Mouse (Mus musculus) fat pad, adult 2 months (tissue): ENCODE measurements around the gene Gm10639.
A peak's percentile ranks its signal among the peaks of the same experiment; 100 is the strongest.
"Not testable (repeated sequence)": the region's sequence is repeated elsewhere in the genome, so short reads cannot be mapped to it uniquely, and the experiment has no call there.

ENCODE experiments used
- DNase-seq: peaks from one replicate; pipeline ENCODE4 v3.0.0-alpha.2; 2011; ENCODE audit warnings: low read depth, low spot score; ENCODE audit errors: extremely low read depth

The Gm10639 gene

DNA sequence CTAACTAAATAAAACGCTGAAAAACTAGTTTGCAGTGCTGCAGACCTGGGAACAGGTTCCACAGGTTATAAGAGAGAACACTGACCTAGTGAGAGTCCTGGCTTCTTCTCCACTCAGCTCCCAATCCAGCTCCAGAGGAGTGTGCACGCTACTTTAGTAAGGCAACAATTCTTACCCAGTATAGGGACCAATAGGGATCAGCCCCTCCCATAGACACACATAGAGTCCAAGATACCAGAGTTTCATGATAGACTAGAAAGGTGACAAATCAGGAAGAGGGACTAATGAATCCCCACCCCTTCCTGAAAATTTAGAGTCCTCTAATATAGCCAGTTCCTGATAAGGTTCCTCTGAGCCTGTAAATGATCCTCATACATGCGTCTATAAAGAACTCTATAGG is 57.3 kb downstream of the Gm10639 start:
- peak; percentile 10 for DNase-seq

DNA sequence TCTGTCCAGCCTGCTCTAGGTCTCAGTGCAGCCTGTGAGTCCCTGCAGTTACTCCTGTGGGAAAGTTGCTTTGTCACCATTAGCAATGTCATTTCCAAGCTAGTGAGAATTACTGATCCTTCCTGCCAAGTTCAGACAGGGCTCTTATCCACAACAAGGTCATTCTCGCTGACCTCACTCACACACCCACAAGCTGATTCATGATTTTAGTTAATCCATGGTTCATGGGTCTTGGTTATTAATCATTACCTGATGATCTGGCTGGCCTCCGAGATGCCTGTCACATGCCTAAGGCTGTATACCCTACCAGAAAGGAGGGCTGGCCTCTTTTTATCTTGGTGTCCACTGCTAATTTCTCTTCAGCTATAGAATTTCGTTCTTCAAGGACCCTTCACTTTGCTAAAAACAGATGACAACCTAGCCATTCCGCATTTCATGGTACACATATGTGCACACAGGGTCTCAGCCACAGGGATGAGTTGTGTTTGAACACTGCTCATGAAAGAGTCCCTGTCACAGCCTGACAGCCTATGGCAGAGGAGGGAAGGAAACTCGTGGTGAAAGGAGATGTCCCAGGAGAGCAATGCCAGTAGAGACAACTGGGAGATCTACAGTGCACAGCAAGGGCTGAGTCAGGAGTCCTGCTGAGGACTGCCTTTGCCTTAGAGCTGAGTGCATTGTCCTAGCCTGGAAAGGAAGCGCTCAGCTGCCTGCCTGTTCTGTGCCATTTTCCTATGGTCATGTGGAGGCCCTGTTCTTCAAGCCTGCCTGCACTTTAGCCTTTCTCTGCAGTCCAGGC is 58.7 kb downstream of the Gm10639 start:
- DNase-seq = not testable (repeated sequence)

DNA sequence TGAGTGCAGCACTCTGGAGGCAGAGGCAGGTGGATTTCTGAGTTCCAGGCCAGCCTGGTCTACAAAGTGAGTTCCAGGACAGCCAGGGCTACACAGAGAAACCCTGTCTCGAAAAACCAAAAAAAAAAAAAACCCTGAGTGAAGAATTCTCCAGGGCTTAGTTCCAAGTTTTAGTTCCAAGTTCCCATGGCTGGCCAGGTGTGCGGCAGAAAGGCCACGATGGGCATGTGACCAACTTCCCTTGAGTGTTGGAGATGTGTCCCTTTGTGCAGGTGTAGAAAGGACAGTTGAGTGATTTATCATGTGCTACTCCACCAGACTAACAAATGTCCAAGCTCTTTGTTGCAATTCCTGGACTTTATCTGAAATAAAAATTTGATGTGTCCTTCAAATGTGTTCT is 59.4 kb downstream of the Gm10639 start:
- DNase-seq = not testable (repeated sequence)

DNA sequence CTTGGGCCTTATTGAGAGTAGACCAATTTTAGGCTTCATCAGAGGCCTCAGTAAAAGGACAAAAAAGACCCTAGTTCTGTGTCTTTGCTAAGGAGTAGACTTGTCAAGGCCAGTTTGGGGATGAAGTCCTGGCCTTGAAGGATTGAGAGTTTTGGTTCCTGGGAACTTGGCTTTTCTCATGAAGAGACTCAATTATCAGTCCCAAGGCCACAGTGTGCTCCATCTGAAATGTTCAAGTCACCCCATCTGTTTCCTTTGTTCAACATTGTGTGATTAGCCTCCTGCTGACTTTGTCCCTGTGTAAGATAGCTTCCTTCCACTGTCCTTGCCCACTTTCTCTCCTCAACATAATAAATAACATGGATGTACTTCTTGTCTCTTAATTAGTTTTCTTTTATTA is 60.3 kb downstream of the Gm10639 start:
- not testable (repeated sequence) for DNase-seq

DNA sequence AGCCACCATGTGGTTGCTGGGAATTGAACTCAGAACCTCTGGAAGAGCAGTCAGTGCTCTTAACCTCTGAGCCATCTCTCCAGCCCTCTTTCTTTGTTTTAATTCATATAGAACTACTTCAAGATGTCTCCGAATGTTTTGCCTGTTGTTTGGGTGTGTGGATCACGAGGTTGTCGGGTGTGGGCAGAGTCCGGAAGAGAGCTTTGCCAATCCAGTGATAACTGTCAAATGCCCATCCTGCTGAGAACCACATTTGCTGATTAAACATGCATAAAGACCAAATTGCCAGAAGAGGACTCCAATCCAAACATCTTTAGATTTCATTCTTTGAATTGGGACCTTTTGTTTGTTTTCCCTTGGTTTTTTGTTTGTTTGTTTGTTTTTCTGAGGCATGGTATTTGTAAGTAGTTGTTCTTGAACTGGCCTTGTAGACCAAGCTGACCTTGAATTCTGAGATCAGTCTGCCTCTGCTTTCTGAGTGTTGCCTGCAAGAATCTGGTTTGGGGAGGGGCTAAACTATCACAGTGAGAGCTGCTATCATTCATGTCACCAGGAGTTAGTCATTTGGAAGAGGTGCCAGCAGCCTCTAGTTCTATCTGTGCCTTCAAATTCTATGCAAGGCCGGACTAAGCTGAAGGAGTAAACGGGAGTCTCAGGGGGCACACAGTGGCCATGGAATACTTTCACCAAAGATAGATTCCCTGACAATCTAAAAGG is 61.9 kb downstream of the Gm10639 start:
- no peak for DNase-seq
